8 mouse cellular contexts compared by ENCODE assay signal in the genomic region with DNA sequence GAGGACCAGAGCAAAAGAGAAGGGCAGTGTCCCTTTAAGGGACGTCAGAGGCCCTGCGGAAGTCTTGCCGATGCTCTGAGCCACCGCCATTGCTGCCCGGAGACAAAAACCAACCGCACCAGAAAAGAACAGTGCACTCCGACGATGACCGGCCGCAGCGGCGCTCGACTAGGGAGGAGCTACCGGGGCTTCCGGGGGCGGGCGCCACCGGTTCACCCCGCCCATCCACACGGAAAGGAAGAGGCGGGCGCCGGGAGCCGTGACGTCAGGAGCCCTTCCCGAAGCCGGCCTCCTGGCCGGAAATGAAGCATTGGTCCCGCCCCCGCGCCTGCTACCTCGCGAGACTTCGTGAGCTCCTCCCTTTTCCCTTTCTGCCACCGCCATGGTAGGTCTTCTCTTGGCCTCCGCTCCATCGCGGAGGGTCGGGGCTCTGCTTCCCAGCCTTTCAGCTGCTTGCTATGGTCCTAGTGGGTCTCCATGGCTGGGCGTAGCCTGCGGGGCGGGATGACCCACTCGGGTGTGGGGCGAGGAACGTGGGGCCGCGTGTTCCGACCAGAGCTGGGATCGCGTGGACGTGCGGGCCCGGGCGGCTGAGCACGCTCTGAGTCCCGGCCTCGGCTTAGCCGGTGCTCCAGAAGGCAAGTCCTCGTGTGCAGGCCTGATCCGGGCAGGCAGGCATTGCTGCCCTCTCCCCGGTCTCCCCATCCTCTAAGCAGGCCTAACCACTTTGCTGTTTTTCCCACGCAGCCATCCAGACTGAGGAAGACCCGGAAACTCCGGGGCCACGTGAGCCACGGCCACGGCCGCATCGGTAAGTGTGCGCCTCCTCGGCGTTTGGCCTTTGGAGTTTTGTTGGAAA. TPM values are rescaled to one million over a fixed set of nuclear protein-coding genes. Genes with fewer than 3 reads are reported as not detected.
DNase-seq lines count a peak whose midpoint lies in the region; ATAC-seq lines count a peak whose summit lies in the region.

TSS of gene Rpl27a (plus strand) at position 310 of the 859 bp plus-strand sequence.

- WGBS in forebrain, embryonic 14.5 days, result under 1% methylated on average over 72 of the region's 72 CpGs
- WGBS in neural tube, embryonic 15.5 days, result under 1% methylated on average over 72 of the region's 72 CpGs

- H3K36me3 ChIP-seq in forebrain, embryonic 14.5 days (ENCODE audit: control insufficient read depth, insufficient read depth, low read length), result peaks cover 38% of the 10 kb centered on the region
- H3K36me3 ChIP-seq in neural tube, embryonic 15.5 days, result peaks cover 31% of the 10 kb centered on the region

- H3K27ac ChIP-seq in forebrain, embryonic 14.5 days (ENCODE audit: low read depth, low read length), result peak within 1 kb of the TSS; percentile 93
- H3K27ac ChIP-seq in neural tube, embryonic 15.5 days (replicated peaks), result peak within 1 kb of the TSS; percentile 98

- H3K9me3 ChIP-seq in forebrain, embryonic 14.5 days (replicated peaks; ENCODE audit: control insufficient read depth, low read length), result no peaks in the 10 kb centered on the region
- no peaks in the 10 kb centered on the region for H3K9me3 ChIP-seq in neural tube, embryonic 15.5 days (replicated peaks)

- peak within 1 kb of the TSS; percentile 98 for H3K9ac ChIP-seq in forebrain, embryonic 14.5 days (ENCODE audit: low read length)
- H3K9ac ChIP-seq in neural tube, embryonic 15.5 days (replicated peaks), result peak within 1 kb of the TSS; percentile 98

- peak; percentile 95 for ATAC-seq in forebrain, embryonic 14.5 days
- peak; percentile 97 for ATAC-seq in neural tube, embryonic 15.5 days (ENCODE audit: low FRiP score)

- peak; percentile 95 for DNase-seq in ES-CJ7 (ENCODE audit: low read depth, low spot score)
- DNase-seq in cerebellum, adult 11 months, result peak; percentile 99
- DNase-seq in forebrain, embryonic 14.5 days (ENCODE audit: low spot score), result peak; percentile 99
- peak; percentile 99 for DNase-seq in heart, postnatal 14 days
- peak; percentile 99 for DNase-seq in layer of hippocampus, adult 11-12 months (ENCODE audit: low spot score)
- peak; percentile 98 for DNase-seq in lung, adult 18-20 months
- DNase-seq in testis, postnatal 14 days (ENCODE audit: low spot score), result peak; percentile 98

- intact Hi-C loops in heart, postnatal 14 days (cut with DNase I), result loop anchor here (5.0 kb wide), 1 partner anchor 52 kb away; no protein-coding TSS in a partner anchor

- H3K4me1 ChIP-seq in forebrain, embryonic 14.5 days (ENCODE audit: control insufficient read depth, insufficient read depth, low read length), result peaks cover 16% of the 10 kb centered on the region
- H3K4me1 ChIP-seq in neural tube, embryonic 15.5 days, result peaks cover 32% of the 10 kb centered on the region

- peak within 1 kb of the TSS; percentile 99 for H3K4me3 ChIP-seq in forebrain, embryonic 14.5 days (ENCODE audit: low read depth, low read length)
- H3K4me3 ChIP-seq in neural tube, embryonic 15.5 days (replicated peaks), result peak within 1 kb of the TSS; percentile 99

- no peaks in the 10 kb centered on the region for H3K27me3 ChIP-seq in forebrain, embryonic 14.5 days (replicated peaks; ENCODE audit: control insufficient read depth, insufficient read depth, low read length)
- no peaks in the 10 kb centered on the region for H3K27me3 ChIP-seq in neural tube, embryonic 15.5 days (replicated peaks)

- H3K4me2 ChIP-seq in forebrain, embryonic 14.5 days (ENCODE audit: low read length), result peak within 1 kb of the TSS; percentile 86
- H3K4me2 ChIP-seq in neural tube, embryonic 15.5 days, result peak within 1 kb of the TSS; percentile 95

RNA-seq across cellular contexts. Expression of gene Rpl27a, which starts in this region (rescaled TPM):
- 76.5 and 100 TPM in 2 replicates for polyA plus RNA-seq in forebrain, embryonic 14.5 days (2014; fragmentation: Nextera tagmentation; extraction: Ambion mirVana)
- 100 to 1,000 TPM; 100 to 103 TPM for total RNA-seq in heart, postnatal 14 days (2021)
- polyA plus RNA-seq in neural tube, embryonic 15.5 days (2015; fragmentation: Nextera tagmentation; extraction: Ambion mirVana), result 81.6 and 93.8 TPM in 2 replicates

Comparison
In these comparisons a context has a peak if more than half of its experiments do, and no peak if none do; other contexts are left out.
1. Peak in every context shown above with its lines: DNase-seq, ATAC-seq, H3K4me3 ChIP-seq and H3K27ac ChIP-seq.